Mouse (Mus musculus) heart, postnatal 14 days (tissue): Measurements from ENCODE around the gene Cacna1f. TPM values are rescaled to one million over a fixed set of nuclear protein-coding genes. Genes with fewer than 3 reads are reported as not detected.

Experiments used
- DNase-seq, 2 experiments: peaks; one replicate each; pipeline ENCODE4 v3.0.0; 2021 to 2022
- intact Hi-C: fragments of 180-260 bp; cut with DNase I; formaldehyde crosslinking; loops from one replicate; pipeline ENCODE4 v1.15.1; 2025
- long read RNA-seq, 2 experiments: library from polyadenylated mRNA; stranded (forward); transcript quantifications; one replicate each; pipeline ENCODE4 v2.0.0; 2021
- total RNA-seq, 2 experiments: library from RNA; stranded (reverse); gene quantifications; 2 replicates each; pipeline ENCODE4 v1.2.3; 2021

The Cacna1f gene
- not detected for total RNA-seq
- long read RNA-seq, experiment 1: 0 reads
- long read RNA-seq, experiment 2: 0 reads

DNA sequence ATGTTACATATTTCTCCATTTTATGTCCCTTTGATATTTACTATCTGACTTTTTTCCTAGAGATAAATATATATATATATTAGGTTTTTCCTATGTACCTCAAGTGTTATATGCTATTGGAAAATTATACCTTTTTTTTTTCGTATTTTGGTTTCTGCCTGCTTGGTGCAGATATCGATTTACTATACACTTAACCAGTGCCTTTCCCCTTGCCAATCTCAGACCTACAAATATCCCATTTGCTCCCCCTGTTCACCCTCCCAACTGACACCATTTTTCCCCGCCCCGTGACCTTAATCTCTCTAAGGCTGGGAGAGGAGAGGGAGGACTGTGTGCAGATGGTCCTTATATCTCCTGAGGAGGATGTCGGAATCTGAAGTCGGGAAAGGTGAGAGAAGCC, at the start of gene Cacna1f:
Cacna1f (plus strand) TSS at position 301 of the 400 bp plus-strand sequence.
- intact Hi-C loops: no loop called here

DNA sequence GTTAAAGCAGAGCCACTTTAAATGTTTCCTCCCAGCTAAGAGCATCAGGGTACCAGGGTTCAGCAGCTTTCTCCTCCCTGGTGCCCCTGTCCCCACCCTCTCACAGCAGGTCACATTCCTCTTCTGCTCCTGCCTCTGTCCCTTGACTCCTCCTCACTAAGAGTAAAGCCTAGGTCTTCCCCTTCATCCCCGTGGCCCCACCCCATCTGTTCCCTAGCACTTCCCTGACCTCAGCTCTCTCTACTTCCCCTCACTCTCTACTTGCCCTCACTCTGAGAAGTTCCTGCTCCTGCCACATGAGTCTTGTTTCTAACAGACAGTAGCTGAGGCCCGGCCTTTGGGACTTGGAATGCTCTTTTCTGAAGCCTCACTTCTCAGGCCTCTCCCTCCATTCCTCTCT, 43.8 kb upstream of the Cacna1f start:
- DNase-seq: no peak
- intact Hi-C loops: no loop called here

More for the DNA sequence above, at the start of gene Cacna1f:
- DNase-seq: no peak

DNA sequence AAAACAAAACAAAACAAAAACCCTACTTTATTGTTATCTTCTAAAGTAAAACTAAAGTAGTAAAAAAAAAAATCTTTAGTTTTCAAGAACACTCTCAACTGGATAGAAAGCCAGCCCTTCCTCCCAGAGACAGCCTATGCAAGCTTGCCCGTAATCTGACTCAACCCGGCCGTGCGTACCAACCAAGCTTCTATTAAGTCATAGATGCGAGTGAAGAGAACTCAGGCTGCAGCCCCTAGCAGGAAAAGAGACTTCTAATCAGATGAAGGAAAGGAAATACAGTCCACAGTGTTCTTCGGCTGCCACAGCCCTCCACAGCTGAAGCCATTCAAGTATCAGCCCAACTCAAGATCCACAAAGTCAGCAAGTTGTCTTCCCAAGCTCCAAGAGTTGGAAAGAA, 40.5 kb upstream of the Cacna1f start:
- intact Hi-C loops: no loop called here
- DNase-seq: no peak

- DNase-seq: no peak
- intact Hi-C loops: no loop called here
Observed at GRCm38 (mm10) chrX:7567491-7567890, 39.4 kb upstream of the Cacna1f start.

- DNase-seq: peak in 1 of 2 experiments; percentile 26
Observed at GRCm38 (mm10) chrX:7570481-7571175, 36.3 kb upstream of the Cacna1f start.

DNA sequence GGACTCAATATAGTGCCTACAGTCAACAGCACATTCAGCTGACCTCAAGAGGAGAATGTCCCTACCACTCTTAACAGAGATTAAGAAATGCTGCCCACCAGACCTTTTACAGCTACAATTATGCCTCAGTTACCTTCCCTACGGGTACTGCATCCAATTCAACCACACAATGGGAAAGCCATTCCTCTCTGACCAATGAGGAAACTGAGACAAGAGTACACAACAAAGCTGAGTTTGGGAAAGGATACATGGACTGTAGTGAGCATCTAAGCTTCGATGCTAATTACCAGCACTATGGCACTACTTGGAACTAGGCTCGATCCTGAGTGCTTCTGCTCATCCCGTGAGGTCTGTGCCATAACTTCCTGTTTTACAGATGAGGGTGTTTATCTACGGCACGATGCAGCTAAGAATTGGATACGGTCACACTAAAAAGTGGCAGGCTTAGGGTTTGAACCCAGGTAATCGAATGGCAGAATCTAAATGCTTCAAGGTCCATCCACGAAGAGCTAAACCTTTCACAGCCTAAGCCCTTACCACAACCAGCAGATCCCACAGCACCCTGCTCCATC, 35.2 kb upstream of the Cacna1f start:
- intact Hi-C loops: loop anchor here (5.0 kb wide), 1 partner anchor 81 kb away; no protein-coding TSS in a partner anchor
- DNase-seq: no peak

More at GRCm38 (mm10) chrX:7570481-7571175, 36.3 kb upstream of the Cacna1f start:
- intact Hi-C loops: loop anchor here (5.0 kb wide), 1 partner anchor 82 kb away; no protein-coding TSS in a partner anchor

GRCm38 (mm10) chrX:7572466-7572865, 34.4 kb upstream of the Cacna1f start:
- intact Hi-C loops: loop anchor here (5.0 kb wide), 1 partner anchor 80 kb away; no protein-coding TSS in a partner anchor
- DNase-seq: no peak

DNA sequence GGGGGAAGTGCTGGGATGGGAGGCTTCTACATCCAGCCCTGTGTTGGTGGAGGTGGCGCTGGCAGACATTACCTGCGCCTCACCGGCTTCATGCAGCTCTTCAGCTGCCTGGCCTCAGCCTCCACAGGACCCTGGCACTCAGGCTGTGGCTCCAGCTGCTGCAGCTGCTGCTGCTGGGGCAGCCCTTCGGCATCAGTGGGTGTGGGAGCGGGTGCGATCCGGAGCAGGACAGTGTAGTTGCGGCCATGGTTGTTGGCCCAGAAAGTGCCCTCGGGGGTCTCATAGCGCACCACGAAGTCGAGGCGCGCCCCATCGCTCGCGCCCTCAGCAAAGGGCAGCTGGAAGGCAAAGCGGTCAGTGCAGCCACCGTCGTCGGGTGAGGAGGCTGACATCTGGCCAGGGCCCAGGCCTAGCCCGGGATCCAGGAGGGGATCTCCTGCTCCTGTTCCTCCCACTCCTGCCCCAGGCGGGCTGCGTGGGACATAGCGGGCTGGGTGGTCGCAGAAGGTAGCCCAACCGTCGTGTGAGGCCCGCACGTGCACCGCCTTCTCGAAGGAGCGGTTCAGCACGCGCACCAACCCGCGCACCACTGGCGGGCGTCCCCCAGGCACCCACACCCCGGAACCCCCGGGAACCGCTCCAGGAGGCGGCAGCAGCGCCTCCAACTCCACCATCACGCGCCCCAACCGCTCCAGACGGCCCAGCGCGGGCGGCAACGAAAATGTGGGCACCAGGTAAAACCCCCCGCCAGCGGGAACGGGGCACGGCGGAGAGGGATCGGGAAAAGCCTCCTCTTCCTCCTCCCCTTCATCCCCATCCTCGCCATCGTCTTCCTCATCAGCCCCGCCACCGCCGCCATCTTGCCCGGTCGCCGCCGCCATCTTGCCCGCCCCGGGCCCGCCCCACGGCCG, 33.5 kb upstream of the Cacna1f start, which contains the start of gene Foxp3:
Foxp3 (plus strand) TSS at position 469 of the 911 bp plus-strand sequence.
- intact Hi-C loops: loop anchor here (2.0 to 5.0 kb wide), 2 partner anchors 31 to 79 kb away; partner anchors contain the start of gene Ccdc22
- DNase-seq: peak in 1 of 2 experiments; percentile 5

- intact Hi-C loops: loop anchor here (2.0 to 5.0 kb wide), 2 partner anchors 31 to 78 kb away; partner anchors contain the start of gene Ccdc22
- DNase-seq: peak; percentile 86 to 88
Observed at GRCm38 (mm10) chrX:7574087-7574884, 32.6 kb upstream of the Cacna1f start, which contains the start of gene Ppp1r3f. TSS of gene Ppp1r3f (minus strand) at chrX:7574283.

GRCm38 (mm10) chrX:7574885-7575231, 32.0 kb upstream of the Cacna1f start:
- DNase-seq: no peak
- intact Hi-C loops: loop anchor here (2.0 to 5.0 kb wide), 2 partner anchors 30 to 77 kb away; partner anchors contain the start of gene Ccdc22

GRCm38 (mm10) chrX:7581151-7581550, 25.7 kb upstream of the Cacna1f start:
- intact Hi-C loops: no loop called here
- DNase-seq: no peak

GRCm38 (mm10) chrX:7583881-7584280, 23.0 kb upstream of the Cacna1f start:
- intact Hi-C loops: no loop called here

DNA sequence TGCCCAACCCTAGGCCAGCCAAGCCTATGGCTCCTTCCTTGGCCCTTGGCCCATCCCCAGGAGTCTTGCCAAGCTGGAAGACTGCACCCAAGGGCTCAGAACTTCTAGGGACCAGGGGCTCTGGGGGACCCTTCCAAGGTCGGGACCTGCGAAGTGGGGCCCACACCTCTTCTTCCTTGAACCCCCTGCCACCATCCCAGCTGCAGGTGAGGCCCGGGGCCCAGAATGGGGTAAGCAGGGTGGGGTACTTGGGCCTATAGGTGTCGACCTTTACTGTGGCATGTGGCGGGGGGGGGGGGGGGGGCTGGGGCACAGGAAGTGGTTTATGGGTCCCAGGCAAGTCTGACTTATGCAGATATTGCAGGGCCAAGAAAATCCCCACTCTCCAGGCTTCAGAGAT, 20.5 kb upstream of the Cacna1f start:
- intact Hi-C loops: no loop called here
- no peak for DNase-seq

More at GRCm38 (mm10) chrX:7583881-7584280, 23.0 kb upstream of the Cacna1f start:
- no peak for DNase-seq

- no peak for DNase-seq
- intact Hi-C loops: no loop called here
Observed at GRCm38 (mm10) chrX:7595371-7595770, 11.5 kb upstream of the Cacna1f start.

GRCm38 (mm10) chrX:7604004-7604403, 2.9 kb upstream of the Cacna1f start:
- intact Hi-C loops: loop anchor here (2.0 kb wide), 1 partner anchor 29 kb away; the partner anchor contains the start of gene Ppp1r3f
- DNase-seq: no peak

- intact Hi-C loops: loop anchor here (2.0 kb wide), 1 partner anchor 30 kb away; the partner anchor contains the start of gene Ppp1r3f
- DNase-seq: peak; percentile 78 to 84
Observed at GRCm38 (mm10) chrX:7604879-7605574, 1.9 kb upstream of the Cacna1f start, which contains the start of gene Ccdc22. TSS of gene Ccdc22 (minus strand) at chrX:7605517.

DNA sequence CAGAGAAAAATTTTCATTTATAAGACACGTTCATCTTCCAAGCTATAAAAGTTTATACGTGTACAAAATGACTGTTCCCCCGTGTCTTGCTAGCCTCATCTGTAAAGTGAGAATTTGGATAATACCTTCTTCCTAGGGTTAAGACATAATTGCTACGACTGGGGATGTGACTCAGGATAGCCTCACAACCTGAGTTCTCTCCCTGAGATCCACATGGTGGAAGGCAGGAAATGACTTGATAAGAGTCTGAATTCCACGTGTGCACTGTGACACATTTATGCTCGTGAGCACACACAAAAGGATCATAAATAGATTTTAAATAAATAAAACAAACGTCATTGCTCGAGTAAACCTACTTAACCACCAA, 1.3 kb upstream of the Cacna1f start:
- intact Hi-C loops: loop anchor here (2.0 kb wide), 1 partner anchor 31 kb away; the partner anchor contains the start of gene Ppp1r3f
- DNase-seq: no peak

DNA sequence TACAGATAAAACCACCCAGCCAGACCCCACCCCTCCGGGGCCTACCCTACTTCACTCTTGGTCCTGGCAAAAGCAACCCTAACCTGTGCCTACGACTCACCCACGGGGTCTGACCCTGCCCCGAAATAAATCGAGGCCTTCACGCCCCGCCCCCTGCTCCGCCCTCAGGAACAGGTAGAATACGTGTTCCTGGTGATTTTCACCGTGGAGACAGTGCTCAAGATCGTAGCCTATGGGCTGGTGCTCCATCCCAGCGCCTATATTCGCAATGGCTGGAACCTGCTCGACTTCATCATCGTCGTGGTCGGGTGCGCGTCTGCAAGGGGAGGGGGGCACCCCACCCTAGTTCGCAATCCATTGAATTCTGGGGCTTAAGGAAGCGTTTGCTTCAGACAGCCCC, 3.2 kb downstream of the Cacna1f start:
- intact Hi-C loops: no loop called here
- DNase-seq: no peak
